Mouse (Mus musculus): ENCODE results near the gene Gm7075.
A peak's percentile ranks its signal among the peaks of the same experiment; 100 is the strongest.
"Not testable (repeated sequence)": the region's sequence is repeated elsewhere in the genome, so short reads cannot be mapped to it uniquely, and the experiment has no call there.

Gm7075 gene

GRCm38 (mm10) chr10:63417061-63417460 is 4.5 kb downstream of the Gm7075 start:
- DNase-seq (ENCODE audit: low spot score in 2 of 2): no peak

- no peak for DNase-seq (ENCODE audit: low spot score in 2 of 2)
Observed at GRCm38 (mm10) chr10:63415850-63416249, 5.7 kb downstream of the Gm7075 start.

- DNase-seq (ENCODE audit: low spot score in 2 of 2): no peak
Observed at GRCm38 (mm10) chr10:63415287-63415686, 6.3 kb downstream of the Gm7075 start.

GRCm38 (mm10) chr10:63412756-63413155 is 8.8 kb downstream of the Gm7075 start:
- no peak for DNase-seq (ENCODE audit: low spot score in 2 of 2)

- DNase-seq (ENCODE audit: low spot score in 2 of 2): not testable (repeated sequence)
Observed at GRCm38 (mm10) chr10:63411674-63412073, 9.9 kb downstream of the Gm7075 start.

GRCm38 (mm10) chr10:63410162-63410956 is 11.2 kb downstream of the Gm7075 start:
- DNase-seq (ENCODE audit: low spot score in 2 of 2): no peak

GRCm38 (mm10) chr10:63403636-63404035 is 18.0 kb downstream of the Gm7075 start:
- DNase-seq (ENCODE audit: low spot score in 2 of 2): no peak

GRCm38 (mm10) chr10:63402731-63403504 is 18.7 kb downstream of the Gm7075 start:
- no peak for DNase-seq (ENCODE audit: low spot score in 2 of 2)

- DNase-seq (ENCODE audit: low spot score in 2 of 2): no peak
Observed at GRCm38 (mm10) chr10:63396963-63397362, 24.6 kb downstream of the Gm7075 start.

GRCm38 (mm10) chr10:63388948-63389347 is 32.6 kb downstream of the Gm7075 start:
- DNase-seq (ENCODE audit: low spot score in 2 of 2): no peak

- no peak for DNase-seq (ENCODE audit: low spot score in 2 of 2)
Observed at GRCm38 (mm10) chr10:63386991-63387390, 34.6 kb downstream of the Gm7075 start.

- peak; percentile 64 to 83 for DNase-seq (ENCODE audit: low spot score in 2 of 2)
Observed at GRCm38 (mm10) chr10:63386444-63386843, 35.1 kb downstream of the Gm7075 start.

GRCm38 (mm10) chr10:63385897-63386296 is 35.7 kb downstream of the Gm7075 start:
- not testable (repeated sequence) for DNase-seq (ENCODE audit: low spot score in 2 of 2)

- peak; percentile 55 to 87 for DNase-seq (ENCODE audit: low spot score in 2 of 2)
Observed at GRCm38 (mm10) chr10:63382372-63383279, 39.0 kb downstream of the Gm7075 start, which contains the start of gene Dnajc12. Dnajc12 (plus strand) TSS chr10:63382443.

- peak; percentile 14 to 24 for DNase-seq (ENCODE audit: low spot score in 2 of 2)
Observed at GRCm38 (mm10) chr10:63381498-63382280, 39.9 kb downstream of the Gm7075 start, which contains the start of gene Sirt1. Sirt1 (minus strand) TSS chr10:63381704.

- DNase-seq (ENCODE audit: low spot score in 2 of 2): no peak
Observed at GRCm38 (mm10) chr10:63378948-63379680, 42.5 kb downstream of the Gm7075 start.

- DNase-seq (ENCODE audit: low spot score in 2 of 2): peak; percentile 26 to 63
Observed at GRCm38 (mm10) chr10:63377468-63377867, 44.1 kb downstream of the Gm7075 start.

- DNase-seq (ENCODE audit: low spot score in 2 of 2): no peak
Observed at GRCm38 (mm10) chr10:63376303-63376702, 45.3 kb downstream of the Gm7075 start.
